Mouse (Mus musculus): ENCODE data around the gene Psmd2. TPM values are rescaled to one million over a fixed set of nuclear protein-coding genes. Genes with fewer than 3 reads are reported as not detected.

Psmd2 gene
- total RNA-seq, 2 experiments from 2014 or later, result 248 to 270 TPM

DNA sequence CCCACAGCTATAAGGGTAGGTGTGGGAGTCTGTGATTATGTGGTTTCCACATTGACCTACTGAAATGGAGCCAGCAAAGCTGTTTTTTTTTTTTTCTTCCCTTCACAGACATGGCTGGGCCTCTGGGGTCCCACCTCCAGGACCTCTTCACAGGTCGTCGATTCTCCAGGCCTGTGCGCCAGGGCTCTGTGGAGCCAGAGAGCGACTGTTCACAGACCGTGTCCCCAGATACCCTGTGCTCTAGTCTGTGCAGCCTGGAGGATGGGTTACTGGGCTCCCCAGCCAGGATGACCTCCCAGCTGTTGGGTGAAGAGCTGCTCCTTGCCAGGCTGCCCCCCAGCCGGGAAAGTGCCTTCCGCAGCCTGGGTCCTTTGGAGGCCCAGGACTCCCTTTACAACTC lies 49.9 kb downstream of the Psmd2 start:
- DNase-seq (ENCODE audit: low spot score in 2 of 2), result no peak

- DNase-seq (ENCODE audit: low spot score in 2 of 2), result peak in 1 of 2 experiments; percentile 26
Measured at GRCm38 (mm10) chr16:20701729-20702521, 50.5 kb downstream of the Psmd2 start.

DNA sequence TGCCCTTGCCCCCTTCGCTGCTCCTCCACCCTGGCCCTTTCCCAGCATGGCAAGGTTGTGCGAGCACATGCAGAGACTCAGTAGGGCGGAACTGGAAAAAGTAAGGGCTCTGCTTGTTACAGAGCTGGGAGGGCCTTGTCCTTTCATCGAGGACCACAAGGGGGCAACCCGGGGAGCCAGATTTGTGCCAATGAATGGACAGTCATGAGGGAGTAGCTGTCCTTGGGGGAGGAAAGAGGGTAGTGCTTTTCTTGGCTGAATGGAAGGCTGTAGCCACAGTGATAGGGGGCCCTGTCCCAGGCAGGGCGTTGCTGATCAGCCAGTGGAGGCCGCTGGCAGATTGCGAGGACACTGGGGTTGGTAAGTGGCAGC lies 51.1 kb downstream of the Psmd2 start:
- peak; percentile 85 to 86 for DNase-seq (ENCODE audit: low spot score in 2 of 2)

DNA sequence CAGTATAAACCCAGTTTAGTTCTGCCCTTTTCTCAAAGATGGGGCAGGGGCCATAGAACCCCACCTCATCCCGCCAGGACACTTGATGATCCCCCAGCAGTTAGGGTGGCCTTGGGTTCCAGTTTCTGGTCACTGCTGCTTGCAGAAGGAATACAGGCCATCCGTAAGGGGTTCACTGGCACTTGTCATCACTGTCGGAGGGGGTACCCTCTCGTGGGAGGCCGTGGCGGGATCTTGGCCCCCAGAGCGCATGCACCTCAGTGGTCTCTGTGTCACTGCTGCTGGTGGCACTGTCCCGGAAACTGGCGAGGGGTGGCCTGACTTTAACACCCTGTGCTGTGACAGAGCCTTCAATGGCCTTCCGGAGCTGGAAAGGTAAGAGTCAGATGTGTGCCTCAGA lies 51.6 kb downstream of the Psmd2 start:
- DNase-seq (ENCODE audit: low spot score in 2 of 2), result peak in 1 of 2 experiments; percentile 24

DNA sequence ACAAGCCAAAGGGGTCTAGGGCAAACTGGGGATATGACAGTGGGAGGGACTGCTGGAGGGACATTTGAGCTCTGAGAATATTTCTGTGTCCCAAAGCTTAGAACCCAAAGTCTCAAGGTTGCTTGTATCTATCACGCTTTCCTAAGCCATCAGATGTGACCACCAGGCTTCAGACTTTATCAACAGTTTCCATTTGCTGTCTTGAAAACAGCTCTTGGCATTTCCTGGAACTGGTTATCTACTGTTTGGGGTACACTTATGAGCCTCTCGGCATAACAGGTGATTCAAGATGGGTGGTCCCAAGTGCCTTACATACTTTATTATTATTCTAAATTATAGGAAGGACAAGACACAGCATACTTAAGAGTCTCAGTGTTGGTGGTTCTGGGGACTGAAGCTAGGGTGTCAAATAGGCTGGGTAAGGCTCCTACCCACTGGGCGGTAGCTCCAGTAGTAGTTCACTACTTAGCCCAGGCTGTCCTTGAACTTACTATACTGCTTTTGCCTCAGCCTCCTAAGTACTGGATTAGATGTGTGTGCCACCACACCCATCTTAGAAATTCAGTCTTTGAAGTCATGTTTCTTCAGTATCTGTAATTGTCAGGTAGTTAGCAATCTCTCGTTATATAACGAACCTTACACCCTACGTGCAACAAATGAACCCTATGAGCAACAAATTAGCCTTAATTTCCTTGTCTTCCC lies 52.4 kb downstream of the Psmd2 start:
- peak in 1 of 2 experiments; percentile 11 for DNase-seq (ENCODE audit: low spot score in 2 of 2)

GRCm38 (mm10) chr16:20705786-20706185 lies 54.3 kb downstream of the Psmd2 start:
- peak in 1 of 2 experiments; percentile 12 for DNase-seq (ENCODE audit: low spot score in 2 of 2)

- peak; percentile 31 to 60 for DNase-seq (ENCODE audit: low spot score in 2 of 2)
Measured at GRCm38 (mm10) chr16:20706407-20707055, 55.1 kb downstream of the Psmd2 start.

- DNase-seq (ENCODE audit: low spot score in 2 of 2), result no peak
Measured at GRCm38 (mm10) chr16:20708220-20708938, 56.9 kb downstream of the Psmd2 start.

GRCm38 (mm10) chr16:20708939-20709734 lies 57.7 kb downstream of the Psmd2 start:
- peak; percentile 66 to 74 for DNase-seq (ENCODE audit: low spot score in 2 of 2)

DNA sequence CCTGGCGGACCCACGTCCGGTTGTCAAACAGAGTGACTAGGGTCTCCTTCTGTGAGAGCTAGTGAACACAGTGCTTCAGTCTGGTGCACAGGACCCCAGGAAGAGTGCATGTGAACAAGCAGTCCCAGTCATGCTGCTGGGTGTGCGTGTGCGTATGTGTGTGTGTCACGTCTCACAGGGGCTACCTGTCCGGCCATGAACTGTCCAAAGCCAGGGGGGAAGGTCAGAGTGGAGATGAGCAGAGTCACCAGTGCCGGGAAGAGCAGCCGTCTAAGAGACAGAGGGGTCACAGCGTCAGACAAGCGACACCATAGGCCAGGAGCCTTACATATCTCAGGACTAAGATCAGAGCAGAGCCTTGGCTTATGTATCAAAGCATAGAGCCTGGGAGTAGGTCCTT lies 58.9 kb downstream of the Psmd2 start:
- DNase-seq (ENCODE audit: low spot score in 2 of 2), result no peak

- DNase-seq (ENCODE audit: low spot score in 2 of 2), result no peak
Measured at GRCm38 (mm10) chr16:20710810-20711209, 59.4 kb downstream of the Psmd2 start.

GRCm38 (mm10) chr16:20712190-20712589 lies 60.7 kb downstream of the Psmd2 start:
- DNase-seq (ENCODE audit: low spot score in 2 of 2), result no peak

DNA sequence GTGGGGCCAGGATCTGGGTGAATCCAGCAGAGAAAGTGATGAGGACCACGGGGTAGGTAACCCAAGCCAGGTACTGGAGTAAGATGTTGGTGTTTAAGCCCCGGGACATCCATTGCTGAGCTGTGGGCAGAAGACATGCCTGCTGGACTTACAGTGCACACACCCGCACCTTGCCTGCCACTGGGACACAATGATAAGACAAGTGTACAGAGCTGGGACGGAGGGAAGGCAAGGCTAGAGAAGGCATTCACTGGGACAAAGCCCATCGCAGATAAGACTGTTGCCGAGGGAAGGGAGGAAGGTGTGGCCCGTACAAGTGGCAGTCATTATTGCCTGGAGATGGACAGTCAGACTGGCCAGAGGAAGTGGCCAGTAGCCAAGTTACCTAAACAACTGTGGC lies 61.4 kb downstream of the Psmd2 start:
- DNase-seq (ENCODE audit: low spot score in 2 of 2), result no peak

Small RNA genes within 50 kb of the gene (microRNA-seq; reads per million reads assigned to microRNA genes)
- 245 to 331 reads per million in 2 experiments for gene Mir1224

Other genes with a start within 250 kb of the Psmd2 start
- 100 to 1,000 TPM; 149 to 202 TPM for gene Abcc5, start 225.3 kb upstream of the Psmd2 start, total RNA-seq (2021)
- gene Eif2b5, start 152.8 kb upstream of the Psmd2 start, total RNA-seq (2021), result 10 to 100 TPM; 59.6 to 61.7 TPM
- gene Dvl3, start 134.7 kb upstream of the Psmd2 start, total RNA-seq (2021), result 10 to 100 TPM; 83.1 to 87.2 TPM
- gene Ap2m1, start 116.2 kb upstream of the Psmd2 start, total RNA-seq (2021), result 100 to 1,000 TPM; 893 to 941 TPM
- gene Abcf3, start 103.1 kb upstream of the Psmd2 start, total RNA-seq (2021), result 10 to 100 TPM; 61.3 to 90.1 TPM
- 10 to 100 TPM; 44.4 to 45.6 TPM for gene Vwa5b2, start 62.2 kb upstream of the Psmd2 start, total RNA-seq (2021)
- 1 to 10 TPM; 2.9 TPM for gene Eef1akmt4, start 40.1 kb upstream of the Psmd2 start, total RNA-seq (2021)
- gene Gm49333, start 40.0 kb upstream of the Psmd2 start, total RNA-seq (2021), result under 1 TPM in 1 of 2 experiments, not detected in 1; 0.53 TPM
- 10 to 100 TPM; 12.4 to 14.0 TPM for gene Alg3, start 39.9 kb upstream of the Psmd2 start, total RNA-seq (2021)
- gene Camk2n2, start 30.4 kb upstream of the Psmd2 start, total RNA-seq (2021), result 100 to 1,000 TPM; 143 to 153 TPM
- gene Ece2, start 21.8 kb upstream of the Psmd2 start, total RNA-seq (2021), result 10 to 100 TPM; 29.5 to 33.8 TPM
- 100 to 1,000 TPM; 349 to 379 TPM for gene Eif4g1, start 16.7 kb downstream of the Psmd2 start, total RNA-seq (2021)
- 100 to 1,000 TPM; 298 to 325 TPM for gene Fam131a, start 41.6 kb downstream of the Psmd2 start, total RNA-seq (2021)
- gene Polr2h, start 66.0 kb downstream of the Psmd2 start, total RNA-seq (2021), result 10 to 100 TPM; 23.2 to 27.7 TPM
- 10 to 100 TPM; 41.4 to 50.7 TPM for gene Clcn2, start 66.1 kb downstream of the Psmd2 start, total RNA-seq (2021)
- 10 to 100 TPM; 25.1 TPM for gene Chrd, start 81.5 kb downstream of the Psmd2 start, total RNA-seq (2021)
- 1 to 10 TPM; 3.7 to 4.3 TPM for gene Thpo, start 82.9 kb downstream of the Psmd2 start, total RNA-seq (2021)

Data from layer of hippocampus, postnatal 10 days (tissue).